Mouse (Mus musculus) layer of hippocampus, adult 18-20 months (tissue): ENCODE measurements around the gene Golga3. TPM values are rescaled to one million over a fixed set of nuclear protein-coding genes. Genes with fewer than 3 reads are reported as not detected.
A peak's percentile ranks its signal among the peaks of the same experiment; 100 is the strongest.

Experiments used
- DNase-seq, 2 experiments: peaks; one replicate each; pipeline ENCODE4 v3.0.0; 2022; ENCODE audit warnings: low spot score in 2 of 2
- total RNA-seq, 2 experiments: library from RNA; stranded (reverse); gene quantifications; 2 replicates each; pipeline ENCODE4 v1.2.3; 2021

The Golga3 gene
- total RNA-seq, 2 experiments from 2014 or later, result 47.9 to 49.6 TPM

- peak; percentile 85 to 93 for DNase-seq
Measured at GRCm38 (mm10) chr5:110230780-110231461, 54.4 kb downstream of the Golga3 start, which contains the start of gene Ankle2. Gene Ankle2, plus strand, starts transcription at chr5:110231004.

- DNase-seq, result no peak
Measured at GRCm38 (mm10) chr5:110231638-110232037, 55.1 kb downstream of the Golga3 start.

DNA sequence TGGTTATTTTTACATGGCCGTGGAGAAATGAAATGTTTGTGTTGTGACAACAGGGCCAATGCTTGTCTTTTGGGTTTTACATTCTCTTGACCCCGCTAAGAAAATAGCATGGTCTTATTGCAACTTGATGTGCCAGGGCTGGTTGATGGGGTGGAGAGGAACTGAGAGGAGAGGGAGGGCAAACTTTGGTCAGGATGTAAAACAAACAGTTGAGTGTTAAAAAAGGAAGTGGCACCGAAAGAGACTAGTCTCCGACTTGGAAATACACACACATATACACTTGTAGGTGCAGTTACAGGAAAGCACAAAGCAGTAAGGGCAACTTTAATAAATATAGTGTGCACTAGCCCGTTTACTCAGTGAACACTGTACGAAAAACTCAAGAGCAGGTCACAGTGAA, 55.8 kb downstream of the Golga3 start:
- no peak for DNase-seq

GRCm38 (mm10) chr5:110244091-110244490, 67.6 kb downstream of the Golga3 start:
- no peak for DNase-seq

- no peak for DNase-seq
Measured at GRCm38 (mm10) chr5:110266941-110267340, 90.4 kb downstream of the Golga3 start.

DNA sequence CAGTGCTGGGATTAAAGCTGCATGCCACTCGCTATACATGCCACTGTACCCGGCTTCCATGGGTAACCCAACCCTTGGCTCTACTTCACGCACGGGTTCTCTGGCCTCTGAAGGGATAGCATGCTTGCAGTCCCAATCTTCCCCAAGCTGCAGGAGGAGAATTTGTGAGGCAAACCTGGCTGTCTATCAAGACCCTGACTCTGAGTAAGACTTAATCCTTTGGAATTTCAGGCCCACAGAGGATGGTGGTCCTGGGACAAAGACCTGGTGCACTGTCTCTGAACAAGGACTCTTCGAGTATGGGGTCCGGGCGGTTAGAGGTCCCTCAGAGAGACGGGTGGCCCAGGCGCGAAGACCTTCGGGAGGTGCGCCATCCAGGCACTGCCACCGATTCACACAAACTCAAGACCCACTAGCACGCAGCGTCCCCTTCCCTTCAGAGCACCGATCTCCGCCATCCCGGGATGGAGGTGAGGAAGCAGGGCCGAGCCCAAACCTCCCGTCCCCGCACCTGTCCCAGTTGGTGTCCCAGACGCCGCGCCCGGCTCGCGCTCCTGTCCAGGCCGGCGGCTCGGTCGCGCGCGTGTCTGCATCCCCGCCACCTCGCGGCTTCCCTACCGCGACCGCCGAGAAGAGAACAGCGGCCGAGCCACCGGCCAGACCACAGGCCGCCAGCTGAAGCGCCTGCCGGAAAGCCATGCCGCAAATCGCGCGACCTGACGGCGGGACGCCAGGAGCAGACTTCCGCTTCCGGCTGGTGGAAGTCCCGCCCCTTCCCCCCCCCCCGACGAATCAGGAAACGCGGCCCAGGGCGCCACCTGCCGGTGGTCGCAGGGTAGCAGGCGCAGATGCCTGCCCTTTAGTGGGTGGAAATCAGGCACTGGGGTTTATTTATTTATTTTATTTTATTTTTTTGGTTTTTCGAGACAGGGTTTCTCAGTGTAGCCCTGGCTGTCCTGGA, 92.9 kb downstream of the Golga3 start, which contains the start of gene Pgam5:
Pgam5 (minus strand) TSS at position 773 of the 961 bp plus-strand sequence.
- peak; percentile 77 to 90 for DNase-seq

DNA sequence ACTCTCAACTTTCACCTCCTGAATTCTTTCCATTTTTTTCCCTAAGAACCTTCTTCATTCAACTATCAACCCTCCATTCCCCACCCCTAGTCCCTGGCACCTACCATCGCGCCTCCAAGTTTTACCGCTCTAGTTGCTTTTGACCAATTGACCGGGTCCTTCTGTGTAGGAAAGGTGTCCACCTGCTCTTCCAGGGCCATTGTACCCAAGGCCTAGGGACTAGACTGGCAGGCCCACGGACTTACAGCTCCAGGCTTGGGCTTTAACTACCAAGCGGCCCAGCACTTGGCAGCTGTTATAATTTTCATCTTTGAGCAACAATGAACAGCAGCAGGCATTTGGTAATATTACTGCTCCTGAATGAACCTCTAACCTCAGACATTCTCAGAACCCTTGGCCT, 93.7 kb downstream of the Golga3 start:
- no peak for DNase-seq

- no peak for DNase-seq
Measured at GRCm38 (mm10) chr5:110274147-110274546, 97.6 kb downstream of the Golga3 start.

- DNase-seq, result no peak
Measured at GRCm38 (mm10) chr5:110274846-110275245, 98.3 kb downstream of the Golga3 start.

Other genes starting within 250 kb of the Golga3 start
- gene Zfp932, start 180.2 kb upstream of the Golga3 start, total RNA-seq, result 10 to 100 TPM; 49.3 to 51.5 TPM
- 10 to 100 TPM in 1 of 2 experiments, 1 to 10 TPM in 1; 9.5 to 12.9 TPM for gene Gm17655, start 104.2 kb upstream of the Golga3 start, total RNA-seq
- under 1 TPM; 0.40 to 0.43 TPM for gene Gm35315, start 82.3 kb upstream of the Golga3 start, total RNA-seq
- 1 to 10 TPM; 5.0 to 5.1 TPM for gene Plcxd1, start 76.7 kb upstream of the Golga3 start, total RNA-seq
- 10 to 100 TPM; 77.8 to 81.5 TPM for gene Gtpbp6, start 68.5 kb upstream of the Golga3 start, total RNA-seq
- gene Zfp605, start 66.6 kb upstream of the Golga3 start, total RNA-seq, result 10 to 100 TPM; 15.3 to 16.2 TPM
- gene Chfr, start 40.9 kb upstream of the Golga3 start, total RNA-seq, result 10 to 100 TPM; 37.3 to 46.6 TPM
- gene Ankle2, start 54.3 kb downstream of the Golga3 start, total RNA-seq, result 10 to 100 TPM; 43.5 to 48.0 TPM
- 10 to 100 TPM; 52.7 to 60.8 TPM for gene Pgam5, start 93.2 kb downstream of the Golga3 start, total RNA-seq
- 10 to 100 TPM; 11.5 to 15.5 TPM for gene Pxmp2, start 109.5 kb downstream of the Golga3 start, total RNA-seq
- 1 to 10 TPM; 1.1 to 1.5 TPM for gene Pole, start 109.6 kb downstream of the Golga3 start, total RNA-seq
- not detected for gene P2rx2, start 166.5 kb downstream of the Golga3 start, total RNA-seq
- not detected for gene Lrcol1, start 168.0 kb downstream of the Golga3 start, total RNA-seq